Mouse (Mus musculus) T-helper 2 cell (primary cell): ENCODE measurements around the gene Cdkn1a.
"Not testable (repeated sequence)": the region's sequence is repeated elsewhere in the genome, so short reads cannot be mapped to it uniquely, and the experiment has no call there.

Experiments used
- in situ Hi-C: fragments of 300-600 bp; cut with MboI, MseI; formaldehyde crosslinking; loops from one replicate; pipeline ENCODE4 v1.15.1; 2025; ENCODE audit warnings: high pct_unique_total_duplicates

Gene Cdkn1a

GRCm38 (mm10) chr17:29090776-29091175, at the start of gene Cdkn1a:
TSS of gene Cdkn1a (plus strand) at chr17:29090976.
- in situ Hi-C loops, result loop anchor here (5.0 kb wide), 1 partner anchor 38 kb away; no protein-coding TSS in a partner anchor

GRCm38 (mm10) chr17:29041632-29042031, 49.1 kb upstream of the Cdkn1a start:
- in situ Hi-C loops, result not testable (repeated sequence)

- in situ Hi-C loops, result no loop called here
Observed at GRCm38 (mm10) chr17:29042569-29042968, 48.2 kb upstream of the Cdkn1a start.

GRCm38 (mm10) chr17:29043583-29043982, 47.2 kb upstream of the Cdkn1a start:
- in situ Hi-C loops, result no loop called here

- in situ Hi-C loops, result no loop called here
Observed at GRCm38 (mm10) chr17:29044146-29044924, 46.4 kb upstream of the Cdkn1a start.

GRCm38 (mm10) chr17:29044925-29045319, 45.9 kb upstream of the Cdkn1a start:
- in situ Hi-C loops, result loop anchor here (5.0 kb wide), 2 partner anchors 127 to 202 kb away; no protein-coding TSS in a partner anchor

GRCm38 (mm10) chr17:29045741-29046530, 44.8 kb upstream of the Cdkn1a start:
- in situ Hi-C loops, result loop anchor here (5.0 kb wide), 2 partner anchors 126 to 201 kb away; no protein-coding TSS in a partner anchor

- in situ Hi-C loops, result loop anchor here (5.0 kb wide), 2 partner anchors 125 to 200 kb away; no protein-coding TSS in a partner anchor
Observed at GRCm38 (mm10) chr17:29046863-29047262, 43.9 kb upstream of the Cdkn1a start.

- in situ Hi-C loops, result loop anchor here (5.0 kb wide), 2 partner anchors 124 to 199 kb away; no protein-coding TSS in a partner anchor
Observed at GRCm38 (mm10) chr17:29047697-29048514, 42.9 kb upstream of the Cdkn1a start.

- in situ Hi-C loops, result loop anchor here (5.0 kb wide), 2 partner anchors 123 to 198 kb away; no protein-coding TSS in a partner anchor
Observed at GRCm38 (mm10) chr17:29048748-29049507, 41.8 kb upstream of the Cdkn1a start.

GRCm38 (mm10) chr17:29049508-29049889, 41.3 kb upstream of the Cdkn1a start:
- in situ Hi-C loops, result loop anchor here (5.0 kb wide), 2 partner anchors 123 to 198 kb away; no protein-coding TSS in a partner anchor

- in situ Hi-C loops, result loop anchor here (5.0 kb wide), 3 partner anchors 42 to 197 kb away; partner anchors contain the start of gene Cdkn1a
Observed at GRCm38 (mm10) chr17:29049923-29050322, 40.9 kb upstream of the Cdkn1a start.

- in situ Hi-C loops, result loop anchor here (5.0 kb wide), 1 partner anchor 42 kb away; the partner anchor contains the start of gene Cdkn1a
Observed at GRCm38 (mm10) chr17:29050791-29051190, 40.0 kb upstream of the Cdkn1a start.

GRCm38 (mm10) chr17:29053067-29053466, 37.7 kb upstream of the Cdkn1a start:
- in situ Hi-C loops, result loop anchor here (5.0 kb wide), 1 partner anchor 39 kb away; the partner anchor contains the start of gene Cdkn1a

- in situ Hi-C loops, result loop anchor here (5.0 kb wide), 1 partner anchor 38 kb away; the partner anchor contains the start of gene Cdkn1a
Observed at GRCm38 (mm10) chr17:29053841-29054240, 36.9 kb upstream of the Cdkn1a start.

- in situ Hi-C loops, result loop anchor here (5.0 kb wide), 1 partner anchor 38 kb away; the partner anchor contains the start of gene Cdkn1a
Observed at GRCm38 (mm10) chr17:29054429-29054828, 36.3 kb upstream of the Cdkn1a start.

GRCm38 (mm10) chr17:29055586-29055985, 35.2 kb upstream of the Cdkn1a start:
- in situ Hi-C loops, result no loop called here

- in situ Hi-C loops, result no loop called here
Observed at GRCm38 (mm10) chr17:29056207-29056606, 34.6 kb upstream of the Cdkn1a start.

- in situ Hi-C loops, result no loop called here
Observed at GRCm38 (mm10) chr17:29056699-29057151, 34.1 kb upstream of the Cdkn1a start.

- in situ Hi-C loops, result no loop called here
Observed at GRCm38 (mm10) chr17:29057361-29057890, 33.4 kb upstream of the Cdkn1a start.
